Mouse (Mus musculus): ENCODE results near the gene Npsr1.

- TF ChIP-seq CTCF (IDR thresholded peaks at IDR 0.05; ENCODE audit: low read depth) (no peak), EP300 (IDR thresholded peaks at IDR 0.05; ENCODE audit: low read depth) (no peak)
Observed at GRCm38 (mm10) chr9:24302906-24303305, 205.1 kb downstream of the Npsr1 start.

Measured in heart, postnatal 0 days (tissue).